In the genomic region with DNA sequence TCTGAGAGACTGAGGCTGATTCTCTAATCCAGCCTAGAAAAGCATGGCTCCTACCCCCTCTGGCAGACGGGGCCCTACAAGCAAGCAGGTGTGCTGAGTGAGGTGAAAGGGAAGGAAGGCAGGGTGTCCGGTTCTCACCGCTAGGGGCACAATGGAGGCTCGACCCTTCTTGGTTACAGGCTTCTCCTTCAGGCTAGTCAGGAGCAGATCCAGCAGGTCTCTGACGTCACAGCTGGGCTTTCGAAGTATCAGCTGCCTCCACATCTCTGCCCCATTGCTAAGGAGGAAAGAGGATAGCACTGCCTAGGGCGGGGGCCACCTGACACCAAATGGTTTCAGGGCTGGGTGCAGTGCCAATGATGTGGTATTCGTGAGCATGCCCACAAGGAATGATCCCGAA, we compare ENCODE assay signal across 9 mouse cellular contexts. TPM values are rescaled to one million over a fixed set of nuclear protein-coding genes. Genes with fewer than 3 reads are reported as not detected.
DNase-seq lines count a peak whose midpoint lies in the region; ATAC-seq and TF ChIP-seq lines count a peak whose summit lies in the region.
"Had no signal": no experiment of that assay in that cellular context is flagged by ENCODE, and none has a peak within 500 bp of the region (broad histone marks: within the 10 kb centered on the region; RNA-seq: fewer than 3 reads in every experiment).

No protein-coding gene starts in this region.

- H3K9ac ChIP-seq in forebrain, embryonic 16.5 days (replicated peaks; ENCODE audit: low read depth, low read length): no peak overlapping the region
- H3K9ac ChIP-seq in kidney, embryonic 15.5 days: no peak overlapping the region
- H3K9ac ChIP-seq: embryonic facial prominence, embryonic 15.5 days had no signal

- H3K27me3 ChIP-seq in forebrain, embryonic 16.5 days (replicated peaks; ENCODE audit: control insufficient read depth, insufficient read depth, low read length): no peaks in the 10 kb centered on the region
- peaks cover 3% of the 10 kb centered on the region; the same call in 1 of the 2 replicates for H3K27me3 ChIP-seq in kidney, embryonic 15.5 days

- no peaks in the 10 kb centered on the region for H3K36me3 ChIP-seq in forebrain, embryonic 16.5 days (ENCODE audit: control insufficient read depth, insufficient read depth)
- H3K36me3 ChIP-seq in kidney, embryonic 15.5 days: no peaks in the 10 kb centered on the region
- H3K36me3 ChIP-seq: embryonic facial prominence, embryonic 15.5 days had no signal

- intact Hi-C loops in left cerebral cortex, adult 2 months (cut with DNase I): loop anchor here (10.0 kb wide), 1 partner anchor 225 kb away; no protein-coding TSS in a partner anchor

- H3K27ac ChIP-seq in left cerebral cortex, adult 2 months: peak overlapping the region; percentile 63
- no peak overlapping the region for H3K27ac ChIP-seq in bone marrow, adult 2 months (ENCODE audit: control insufficient read depth, insufficient read depth, low read depth, low read length, poor library complexity)
- H3K27ac ChIP-seq in forebrain, embryonic 16.5 days (ENCODE audit: low read length): no peak overlapping the region
- no peak overlapping the region for H3K27ac ChIP-seq in kidney, embryonic 15.5 days
- H3K27ac ChIP-seq: embryonic facial prominence, embryonic 15.5 days had no signal

- no peak for TF ChIP-seq POLR2A in bone marrow, adult 2 months (IDR thresholded peaks at IDR 0.05; ENCODE audit: borderline replicate concordance, control insufficient read depth, low read depth, low read length)

- DNase-seq in left cerebral cortex, adult 2 months (ENCODE audit: extremely low spot score in 1 of 2, low spot score in 2 of 2): peak in 1 of 2 experiments; percentile 31
- DNase-seq in left cerebral cortex, adult 8-10 months (ENCODE audit: low spot score in 2 of 2): no peak
- peak; percentile 77 for DNase-seq in mesoderm, embryonic 11.5 days (ENCODE audit: low read depth, low spot score)
- DNase-seq in thymus, postnatal 14 days: peak; percentile 47
- DNase-seq in adrenal gland, adult 2 months: no peak

- 17% methylated on average over 9 of the region's 9 CpGs for WGBS in bone marrow, adult 2 months
- WGBS in forebrain, embryonic 16.5 days: 18% methylated on average over 9 of the region's 9 CpGs
- WGBS in kidney, embryonic 15.5 days: 16% methylated on average over 9 of the region's 9 CpGs

- H3K9me3 ChIP-seq in forebrain, embryonic 16.5 days (ENCODE audit: control insufficient read depth, low read length): no peaks in the 10 kb centered on the region
- no peaks in the 10 kb centered on the region for H3K9me3 ChIP-seq in kidney, embryonic 15.5 days (replicated peaks)
- H3K9me3 ChIP-seq: embryonic facial prominence, embryonic 15.5 days had no signal

- no peaks in the 10 kb centered on the region for H3K4me1 ChIP-seq in bone marrow, adult 2 months (ENCODE audit: control insufficient read depth, insufficient read depth, low read length)
- peaks cover 24% of the 10 kb centered on the region for H3K4me1 ChIP-seq in forebrain, embryonic 16.5 days (replicated peaks; ENCODE audit: control insufficient read depth, insufficient read depth, low read length)
- peaks cover 19% of the 10 kb centered on the region for H3K4me1 ChIP-seq in kidney, embryonic 15.5 days

- TF ChIP-seq CTCF in left cerebral cortex, adult 2 months (IDR thresholded peaks at IDR 0.05): peak; percentile 45
- peak; percentile 65 for TF ChIP-seq CTCF in bone marrow, adult 2 months (IDR thresholded peaks at IDR 0.05; ENCODE audit: control insufficient read depth, insufficient read depth, low read length)

- H3K4me2 ChIP-seq in forebrain, embryonic 16.5 days (ENCODE audit: low read length): no peak overlapping the region
- H3K4me2 ChIP-seq in kidney, embryonic 15.5 days: 0 out of 2 replicates have a peak overlapping the region, but pooled peaks have one; percentile 25
- H3K4me2 ChIP-seq: embryonic facial prominence, embryonic 15.5 days had no signal

- no peak overlapping the region for H3K4me3 ChIP-seq in left cerebral cortex, adult 2 months
- H3K4me3 ChIP-seq in bone marrow, adult 2 months (replicated peaks; ENCODE audit: control insufficient read depth, low read depth, low read length): no peak overlapping the region
- H3K4me3 ChIP-seq in forebrain, embryonic 16.5 days (replicated peaks; ENCODE audit: low read length): no peak overlapping the region
- no peak overlapping the region for H3K4me3 ChIP-seq in kidney, embryonic 15.5 days (replicated peaks)
- H3K4me3 ChIP-seq: embryonic facial prominence, embryonic 15.5 days had no signal

- 0 out of 2 replicates have a peak, but pooled peaks have one; percentile 13 for ATAC-seq in forebrain, embryonic 16.5 days
- peak; percentile 59 for ATAC-seq in kidney, embryonic 15.5 days (replicated peaks; ENCODE audit: low FRiP score)

RNA-seq across cellular contexts. Expression of gene Ttc4, which starts 21.2 kb away (rescaled TPM):
- 10 to 100 TPM; 44.8 to 47.7 TPM for total RNA-seq in left cerebral cortex, adult 2 months (2021)
- total RNA-seq in left cerebral cortex, adult 8-10 months (2022): 10 to 100 TPM; 39.8 to 43.6 (median 42.1) TPM
- 19.7 and 38.1 TPM in 2 replicates for polyA plus RNA-seq in bone marrow, adult 2 months (2011; ENCODE audit: insufficient read depth, insufficient read length, low replicate concordance, missing spikeins)
- 133 and 152 TPM in 2 replicates for polyA plus RNA-seq in forebrain, embryonic 16.5 days (2015; fragmentation: Nextera tagmentation; extraction: Ambion mirVana)
- 98.1 and 104 TPM in 2 replicates for polyA plus RNA-seq in kidney, embryonic 15.5 days (2015; fragmentation: Nextera tagmentation; extraction: Ambion mirVana)
- 10 to 100 TPM; 21.2 to 27.5 TPM for total RNA-seq in adrenal gland, adult 2 months (2021)
- 28.3 and 28.6 TPM in 2 replicates for polyA plus RNA-seq in adrenal gland, adult 2 months (2012; rRNA removed)

RNA-seq across cellular contexts. Expression of gene Mroh7, which starts 30.7 kb away (rescaled TPM):
- 1 to 10 TPM; 3.1 to 4.6 TPM for total RNA-seq in left cerebral cortex, adult 2 months (2021)
- 1 to 10 TPM; 3.2 to 5.7 (median 4.0) TPM for total RNA-seq in left cerebral cortex, adult 8-10 months (2022)
- 1.1 and 4.6 TPM in 2 replicates for polyA plus RNA-seq in bone marrow, adult 2 months (2011; ENCODE audit: insufficient read depth, insufficient read length, low replicate concordance, missing spikeins)
- 0.29 and 0.38 TPM in 2 replicates for polyA plus RNA-seq in forebrain, embryonic 16.5 days (2015; fragmentation: Nextera tagmentation; extraction: Ambion mirVana)
- polyA plus RNA-seq in kidney, embryonic 15.5 days (2015; fragmentation: Nextera tagmentation; extraction: Ambion mirVana): 0.52 and 0.57 TPM in 2 replicates
- total RNA-seq in adrenal gland, adult 2 months (2021): 1 to 10 TPM in 1 of 2 experiments, under 1 TPM in 1; 0.83 to 1.4 TPM
- 3.1 and 5.1 TPM in 2 replicates for polyA plus RNA-seq in adrenal gland, adult 2 months (2012; rRNA removed)

RNA-seq across cellular contexts. Expression of gene Fam151a, which starts 33.7 kb away (rescaled TPM):
- not detected for total RNA-seq in left cerebral cortex, adult 2 months (2021)
- total RNA-seq in left cerebral cortex, adult 8-10 months (2022): under 1 TPM in 1 of 4 experiments, not detected in 3; 0.30 TPM
- not detected in 2 replicates for polyA plus RNA-seq in bone marrow, adult 2 months (2011; ENCODE audit: insufficient read depth, insufficient read length, low replicate concordance, missing spikeins)
- polyA plus RNA-seq in forebrain, embryonic 16.5 days (2015; fragmentation: Nextera tagmentation; extraction: Ambion mirVana): not detected in 2 replicates
- 5.3 and 5.7 TPM in 2 replicates for polyA plus RNA-seq in kidney, embryonic 15.5 days (2015; fragmentation: Nextera tagmentation; extraction: Ambion mirVana)
- under 1 TPM; 0.23 to 0.45 TPM for total RNA-seq in adrenal gland, adult 2 months (2021)
- 0.18 TPM in 1 of 2 replicates, not detected in the other for polyA plus RNA-seq in adrenal gland, adult 2 months (2012; rRNA removed)

RNA-seq across cellular contexts. Expression of gene Pars2, which starts 49.1 kb away (rescaled TPM):
- 1 to 10 TPM; 6.1 to 6.3 TPM for total RNA-seq in left cerebral cortex, adult 2 months (2021)
- 1 to 10 TPM; 6.2 to 8.4 (median 7.7) TPM for total RNA-seq in left cerebral cortex, adult 8-10 months (2022)
- polyA plus RNA-seq in bone marrow, adult 2 months (2011; ENCODE audit: insufficient read depth, insufficient read length, low replicate concordance, missing spikeins): 1.9 and 4.0 TPM in 2 replicates
- 12.6 and 12.8 TPM in 2 replicates for polyA plus RNA-seq in forebrain, embryonic 16.5 days (2015; fragmentation: Nextera tagmentation; extraction: Ambion mirVana)
- 13.4 and 14.8 TPM in 2 replicates for polyA plus RNA-seq in kidney, embryonic 15.5 days (2015; fragmentation: Nextera tagmentation; extraction: Ambion mirVana)
- total RNA-seq in adrenal gland, adult 2 months (2021): 1 to 10 TPM; 3.6 to 8.9 TPM
- 5.2 and 10.3 TPM in 2 replicates for polyA plus RNA-seq in adrenal gland, adult 2 months (2012; rRNA removed)

Comparison
In these comparisons a context has a peak if more than half of its experiments do, and no peak if none do; other contexts are left out.
1. DNase-seq: peak in mesoderm, embryonic 11.5 days (single experiment) and thymus, postnatal 14 days (single experiment); none in left cerebral cortex, adult 8-10 months (0 of 2) and adrenal gland, adult 2 months (single experiment).